Mouse (Mus musculus): ENCODE measurements around the gene Caskin2. TPM values are rescaled to one million over a fixed set of nuclear protein-coding genes. Genes with fewer than 3 reads are reported as not detected.
"Not testable (repeated sequence)": the region's sequence is repeated elsewhere in the genome, so short reads cannot be mapped to it uniquely, and the experiment has no call there.

Gene Caskin2
- total RNA-seq, 2 experiments from 2014 or later = 41.8 to 52.2 TPM

DNA sequence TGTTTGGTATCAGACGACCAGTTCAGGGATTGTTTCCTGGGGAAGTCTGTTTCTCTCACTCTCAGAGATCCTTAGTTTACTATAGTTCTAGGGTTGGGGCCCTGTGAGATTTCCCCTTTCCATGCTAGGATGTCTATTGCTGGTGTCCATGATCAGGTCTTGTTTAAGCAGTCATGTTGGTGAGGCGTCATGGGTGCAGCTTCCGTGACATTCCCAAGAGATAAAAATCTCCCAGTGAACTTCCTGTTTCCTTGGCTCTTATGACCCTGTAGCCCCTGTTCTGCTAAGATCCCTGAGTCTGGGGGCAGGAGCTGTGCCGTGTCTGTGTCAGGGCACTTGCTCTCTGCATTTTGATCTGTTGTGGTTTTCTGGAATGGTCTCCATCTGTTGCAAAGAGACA, 38.8 kb downstream of the Caskin2 start:
- no peak for DNase-seq (ENCODE audit: low spot score)
- intact Hi-C loops (cut with DNase I) = no loop called here

- no peak for DNase-seq (ENCODE audit: low spot score)
- intact Hi-C loops (cut with DNase I) = loop anchor here (5.0 kb wide), 2 partner anchors 43 to 47 kb away; partner anchors contain the start of genes Caskin2 and Tsen54
Measured at GRCm38 (mm10) chr11:115768896-115769295, 44.5 kb downstream of the Caskin2 start.

- intact Hi-C loops (cut with DNase I) = loop anchor here (5.0 kb wide), 2 partner anchors 45 kb away; partner anchors contain the start of genes Caskin2 and Tsen54
- no peak for DNase-seq (ENCODE audit: low spot score)
Measured at GRCm38 (mm10) chr11:115766981-115767380, 46.5 kb downstream of the Caskin2 start.

DNA sequence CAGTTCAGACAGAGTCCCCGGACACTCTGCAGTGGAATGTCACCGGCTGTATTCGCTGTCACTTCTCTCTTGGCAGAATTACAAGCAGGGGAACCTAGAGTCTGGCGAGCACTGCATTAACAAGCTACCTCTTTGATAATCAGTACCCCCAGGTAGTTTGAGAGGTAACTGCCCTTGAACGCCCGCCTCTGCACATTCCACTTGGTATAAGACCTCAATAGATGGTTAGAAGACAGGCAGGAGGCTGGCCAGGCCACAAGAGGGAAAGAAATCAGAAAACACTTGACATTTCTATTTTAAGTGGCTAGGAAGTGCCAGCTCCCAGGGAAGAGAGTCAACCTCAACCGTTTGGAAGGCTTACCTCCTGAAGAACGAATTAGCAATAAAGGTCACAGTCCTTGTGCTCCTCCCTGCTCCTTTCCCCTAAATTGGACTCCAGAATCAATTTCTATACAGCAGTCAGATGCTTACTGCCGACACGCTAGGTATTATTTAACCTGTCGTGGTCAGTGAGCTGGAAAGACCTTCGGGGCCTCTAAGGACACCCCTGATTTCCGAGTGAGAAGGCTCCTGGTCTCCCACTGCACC, 47.0 kb downstream of the Caskin2 start:
- no peak for DNase-seq (ENCODE audit: low spot score)
- intact Hi-C loops (cut with DNase I) = loop anchor here (5.0 kb wide), 2 partner anchors 44 to 46 kb away; partner anchors contain the start of genes Caskin2 and Tsen54

- peak; percentile 29 for DNase-seq (ENCODE audit: low spot score)
- intact Hi-C loops (cut with DNase I) = loop anchor here (5.0 kb wide), 2 partner anchors 43 to 47 kb away; partner anchors contain the start of genes Caskin2 and Tsen54
Measured at GRCm38 (mm10) chr11:115765607-115766141, 47.8 kb downstream of the Caskin2 start.

- intact Hi-C loops (cut with DNase I) = loop anchor here (5.0 kb wide), 2 partner anchors 43 to 47 kb away; partner anchors contain the start of genes Caskin2 and Tsen54
- DNase-seq (ENCODE audit: low spot score) = peak; percentile 96
Measured at GRCm38 (mm10) chr11:115765103-115765606, 48.3 kb downstream of the Caskin2 start, which contains the start of gene Tmem94. TSS of gene Tmem94 (plus strand) at chr11:115765433.

- no peak for DNase-seq (ENCODE audit: low spot score)
- intact Hi-C loops (cut with DNase I) = loop anchor here (5.0 kb wide), 2 partner anchors 42 to 48 kb away; partner anchors contain the start of genes Caskin2 and Tsen54
Measured at GRCm38 (mm10) chr11:115764698-115765097, 48.7 kb downstream of the Caskin2 start.

GRCm38 (mm10) chr11:115762176-115762575, 51.3 kb downstream of the Caskin2 start:
- intact Hi-C loops (cut with DNase I); DNase-seq (ENCODE audit: low spot score): not testable (repeated sequence)

GRCm38 (mm10) chr11:115753485-115753884, 60.0 kb downstream of the Caskin2 start:
- no peak for DNase-seq (ENCODE audit: low spot score)
- intact Hi-C loops (cut with DNase I) = no loop called here

DNA sequence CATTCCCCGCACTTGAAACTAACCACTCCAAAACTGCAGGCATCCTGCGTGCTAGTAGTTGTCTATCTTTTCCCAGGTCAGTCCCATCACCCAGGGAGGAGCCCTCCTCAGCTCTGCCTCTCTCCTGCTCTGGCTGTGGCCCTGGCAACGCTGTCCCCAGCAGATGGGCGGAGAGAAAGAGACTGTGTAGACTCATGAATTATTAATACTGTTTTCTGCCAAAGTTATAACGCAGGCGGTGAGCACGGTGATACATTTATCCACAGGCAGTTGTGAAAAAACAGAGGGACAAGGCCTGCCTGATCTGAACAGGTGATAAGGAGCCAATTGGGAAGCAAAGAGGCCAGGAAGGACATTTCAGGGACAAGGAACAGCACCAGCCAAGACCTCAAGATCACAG, 60.8 kb downstream of the Caskin2 start:
- DNase-seq (ENCODE audit: low spot score) = no peak
- intact Hi-C loops (cut with DNase I) = no loop called here

DNA sequence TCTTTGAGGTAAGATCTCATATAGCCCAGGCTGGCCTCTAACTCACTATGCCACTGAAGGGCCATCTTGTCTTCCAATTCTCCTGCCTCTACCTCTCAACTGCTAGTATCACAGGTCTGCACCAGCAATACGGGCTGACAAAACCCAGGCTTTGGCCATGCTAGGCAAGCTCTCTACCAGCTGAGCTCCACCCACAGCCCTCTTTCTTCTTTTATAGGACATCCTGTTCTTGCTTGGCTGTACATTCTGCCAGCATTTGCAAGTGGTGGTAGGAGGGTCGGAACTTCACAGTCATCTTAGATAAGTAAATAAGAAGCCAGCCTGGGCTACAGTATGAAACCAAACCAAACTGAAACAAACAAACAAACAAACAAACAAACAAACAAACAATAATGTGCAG, 61.7 kb downstream of the Caskin2 start:
- no peak for DNase-seq (ENCODE audit: low spot score)
- intact Hi-C loops (cut with DNase I) = no loop called here

DNA sequence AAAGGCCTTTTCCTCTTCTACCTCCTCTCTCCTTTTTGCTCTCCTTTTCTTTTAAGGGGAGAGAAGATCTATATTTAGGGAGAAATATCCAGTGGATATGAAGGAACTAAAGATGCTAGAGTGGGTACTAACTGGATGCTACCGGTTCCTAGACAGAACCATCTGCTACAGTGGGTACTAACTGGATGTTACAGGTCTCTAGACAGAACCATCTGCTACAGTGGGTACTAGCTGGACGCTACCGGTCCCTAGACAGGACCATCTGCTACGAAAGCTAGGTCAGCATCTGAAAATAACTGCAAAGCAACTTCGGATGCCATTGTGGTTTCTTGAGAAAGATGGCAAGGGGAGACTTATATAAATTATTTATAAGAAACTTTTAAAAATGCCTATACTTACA, 63.6 kb downstream of the Caskin2 start:
- no peak for DNase-seq (ENCODE audit: low spot score)
- intact Hi-C loops (cut with DNase I) = no loop called here

Small RNA genes within 50 kb of the gene (microRNA-seq; reads per million reads assigned to microRNA genes)
- gene Mir5621 = 0.83 reads per million

Other genes starting within 250 kb of the Caskin2 start
- 10 to 100 TPM; 20.4 to 25.1 TPM for gene Nup85, start 249.2 kb downstream of the Caskin2 start, total RNA-seq (2021)
- 10 to 100 TPM; 74.0 to 82.3 TPM for gene Mrps7, start 209.7 kb downstream of the Caskin2 start, total RNA-seq (2021)
- 10 to 100 TPM; 20.9 to 24.5 TPM for gene Gga3, start 209.6 kb downstream of the Caskin2 start, total RNA-seq (2021)
- gene Mif4gd, start 200.7 kb downstream of the Caskin2 start, total RNA-seq (2021) = 10 to 100 TPM; 45.5 to 56.9 TPM
- gene Slc25a19, start 185.3 kb downstream of the Caskin2 start, total RNA-seq (2021) = 10 to 100 TPM; 41.6 to 45.9 TPM
- gene Grb2, start 105.0 kb downstream of the Caskin2 start, total RNA-seq (2021) = 100 to 1,000 TPM; 107 to 108 TPM
- 100 to 1,000 TPM; 102 to 110 TPM for gene Tmem94, start 48.2 kb downstream of the Caskin2 start, total RNA-seq (2021)
- gene Tsen54, start 1.1 kb upstream of the Caskin2 start, total RNA-seq (2021) = 1 to 10 TPM; 9.1 to 9.2 TPM
- 10 to 100 TPM; 15.1 to 21.5 TPM for gene Llgl2, start 10.4 kb upstream of the Caskin2 start, total RNA-seq (2021)
- under 1 TPM in 1 of 2 experiments, not detected in 1; 0.08 TPM for gene Myo15b, start 44.8 kb upstream of the Caskin2 start, total RNA-seq (2021)
- 10 to 100 TPM; 19.7 to 20.2 TPM for gene Smim5, start 86.3 kb upstream of the Caskin2 start, total RNA-seq (2021)
- gene Smim6, start 98.4 kb upstream of the Caskin2 start, total RNA-seq (2021) = under 1 TPM in 1 of 2 experiments, not detected in 1; 0.26 TPM
- 10 to 100 TPM; 14.1 to 17.4 TPM for gene Sap30bp, start 119.6 kb upstream of the Caskin2 start, total RNA-seq (2021)
- 1 to 10 TPM; 7.3 to 8.8 TPM for gene Recql5, start 119.8 kb upstream of the Caskin2 start, total RNA-seq (2021)
- 1 to 10 TPM; 3.5 to 4.0 TPM for gene Itgb4, start 161.1 kb upstream of the Caskin2 start, total RNA-seq (2021)
- gene Galk1, start 199.1 kb upstream of the Caskin2 start, total RNA-seq (2021) = 10 to 100 TPM; 13.9 to 16.0 TPM
- gene H3f3b, start 214.3 kb upstream of the Caskin2 start, total RNA-seq (2021) = 100 to 1,000 TPM; 128 to 130 TPM
- 1 to 10 TPM; 8.4 to 9.0 TPM for gene Unk, start 216.7 kb upstream of the Caskin2 start, total RNA-seq (2021)

Measured in heart, postnatal 25 days (tissue).